Mouse (Mus musculus) urinary bladder, postnatal 10 days (tissue): ENCODE measurements around the gene Gstp3.
"Not testable (repeated sequence)": the region's sequence is repeated elsewhere in the genome, so short reads cannot be mapped to it uniquely, and the experiment has no call there.

Experiments
- DNase-seq: peaks from one replicate; pipeline ENCODE4 v3.0.0; 2022; ENCODE audit warnings: low spot score

The Gstp3 gene

GRCm38 (mm10) chr19:4060044-4060898, 902 bp upstream of the Gstp3 start:
- not testable (repeated sequence) for DNase-seq

GRCm38 (mm10) chr19:4058581-4058980, 788 bp downstream of the Gstp3 start:
- DNase-seq, result no peak

GRCm38 (mm10) chr19:4057962-4058361, 1.4 kb downstream of the Gstp3 start:
- no peak for DNase-seq

GRCm38 (mm10) chr19:4057389-4057788, 2.0 kb downstream of the Gstp3 start:
- no peak for DNase-seq

GRCm38 (mm10) chr19:4056727-4057126, 2.6 kb downstream of the Gstp3 start:
- DNase-seq, result no peak

- DNase-seq, result no peak
Measured at GRCm38 (mm10) chr19:4055947-4056693, 3.2 kb downstream of the Gstp3 start.

- DNase-seq, result no peak
Measured at GRCm38 (mm10) chr19:4055216-4055946, 4.0 kb downstream of the Gstp3 start.

- DNase-seq, result no peak
Measured at GRCm38 (mm10) chr19:4054613-4055012, 4.8 kb downstream of the Gstp3 start.

- no peak for DNase-seq
Measured at GRCm38 (mm10) chr19:4052516-4053030, 6.8 kb downstream of the Gstp3 start.

- no peak for DNase-seq
Measured at GRCm38 (mm10) chr19:4051741-4052515, 7.4 kb downstream of the Gstp3 start.

GRCm38 (mm10) chr19:4051016-4051415, 8.4 kb downstream of the Gstp3 start:
- DNase-seq, result peak; percentile 8

GRCm38 (mm10) chr19:4049069-4049468, 10.3 kb downstream of the Gstp3 start:
- not testable (repeated sequence) for DNase-seq

- DNase-seq, result no peak
Measured at GRCm38 (mm10) chr19:4047859-4048258, 11.5 kb downstream of the Gstp3 start.

- DNase-seq, result no peak
Measured at GRCm38 (mm10) chr19:4046866-4047254, 12.5 kb downstream of the Gstp3 start.

GRCm38 (mm10) chr19:4045966-4046865, 13.2 kb downstream of the Gstp3 start, which contains the start of gene Gstp2:
TSS of gene Gstp2 (minus strand) at chr19:4046023.
- DNase-seq, result no peak

GRCm38 (mm10) chr19:4044109-4044508, 15.3 kb downstream of the Gstp3 start:
- not testable (repeated sequence) for DNase-seq

- DNase-seq, result no peak
Measured at GRCm38 (mm10) chr19:4042124-4042523, 17.2 kb downstream of the Gstp3 start.

GRCm38 (mm10) chr19:4041500-4041899, 17.9 kb downstream of the Gstp3 start:
- DNase-seq, result not testable (repeated sequence)

- not testable (repeated sequence) for DNase-seq
Measured at GRCm38 (mm10) chr19:4040941-4041340, 18.4 kb downstream of the Gstp3 start.

- DNase-seq, result peak; percentile 47
Measured at GRCm38 (mm10) chr19:4037788-4038232, 21.6 kb downstream of the Gstp3 start, which contains the start of gene Gstp1. TSS of gene Gstp1 (minus strand) at chr19:4037985.
